Mouse (Mus musculus): ENCODE results near the gene Ppfia1. TPM values are rescaled to one million over a fixed set of nuclear protein-coding genes. Genes with fewer than 3 reads are reported as not detected.

Ppfia1 gene
- polyA plus RNA-seq, 1 experiment from 2014 or later = 58.3 TPM

DNA sequence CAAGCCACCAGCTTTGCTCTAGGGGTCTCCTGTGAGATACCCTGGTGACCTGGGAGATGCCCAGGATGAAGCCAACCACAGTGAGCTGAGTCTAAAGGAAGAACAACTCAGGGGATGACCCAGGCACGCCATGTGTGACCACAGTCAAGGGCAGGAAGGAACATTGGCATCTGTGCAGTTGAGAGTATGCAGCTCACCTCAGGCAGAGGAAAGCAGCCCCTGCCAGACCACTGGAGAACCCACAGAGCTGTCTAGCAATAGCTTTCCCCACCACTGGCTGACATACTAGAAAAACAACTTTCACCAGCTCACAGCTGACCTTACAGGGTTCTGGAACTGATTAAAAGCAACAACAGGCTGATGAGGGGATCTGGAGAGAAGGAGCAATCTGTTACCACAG is 105.3 kb downstream of the Ppfia1 start:
- WGBS = 84% methylated on average over 1 of the region's 1 CpGs
- DNase-seq (ENCODE audit: low spot score) (no peak), ATAC-seq (replicated peaks; ENCODE audit: low FRiP score) (no peak)
- H3K27ac ChIP-seq (ENCODE audit: low read depth, low read length) = no peak overlapping the region
- H3K27me3 ChIP-seq (ENCODE audit: control insufficient read depth, insufficient read depth, low read length) = no peaks in the 10 kb centered on the region
- H3K4me1 ChIP-seq (replicated peaks; ENCODE audit: control insufficient read depth, insufficient read depth, low read length) = no peaks in the 10 kb centered on the region
- H3K4me3 ChIP-seq (ENCODE audit: low read depth, low read length) = no peak overlapping the region
- H3K4me2 ChIP-seq (ENCODE audit: low read depth, low read length, severe bottlenecking) = no peak overlapping the region
- H3K9ac ChIP-seq (ENCODE audit: low read length) = no peak overlapping the region
- peaks cover 10% of the 10 kb centered on the region for H3K36me3 ChIP-seq (ENCODE audit: control insufficient read depth, insufficient read depth, low read length)
- H3K9me3 ChIP-seq (ENCODE audit: control insufficient read depth, low read length) = no peaks in the 10 kb centered on the region

DNA sequence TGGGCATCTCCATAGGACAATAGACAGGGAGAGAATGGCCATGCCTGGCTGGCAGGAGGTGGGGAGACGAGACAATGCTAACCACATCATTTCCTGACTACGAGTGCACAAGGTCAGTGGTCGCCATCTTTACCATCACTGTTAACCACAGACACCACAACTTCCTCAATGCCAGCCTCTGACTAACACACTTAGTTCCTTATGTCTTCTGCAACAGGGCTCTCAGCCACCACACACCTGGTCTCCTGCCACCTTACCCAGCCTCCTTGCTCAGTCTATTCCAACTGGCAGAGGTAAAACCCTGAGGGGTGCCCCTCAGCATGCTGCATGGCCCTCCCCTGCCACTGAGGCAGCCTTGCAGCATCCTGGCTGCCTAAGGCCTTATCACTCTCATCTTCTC is 106.4 kb downstream of the Ppfia1 start:
- Histone ChIP-seq H3K4me3 (ENCODE audit: low read depth, low read length) (no peak overlapping the region), H3K4me1 (replicated peaks; ENCODE audit: control insufficient read depth, insufficient read depth, low read length) (no peaks in the 10 kb centered on the region), H3K27me3 (ENCODE audit: control insufficient read depth, insufficient read depth, low read length) (no peaks in the 10 kb centered on the region), H3K4me2 (ENCODE audit: low read depth, low read length, severe bottlenecking) (no peak overlapping the region), H3K36me3 (ENCODE audit: control insufficient read depth, insufficient read depth, low read length) (peaks cover 10% of the 10 kb centered on the region), H3K9me3 (ENCODE audit: control insufficient read depth, low read length) (no peaks in the 10 kb centered on the region), H3K27ac (ENCODE audit: low read depth, low read length) (no peak overlapping the region), H3K9ac (ENCODE audit: low read length) (no peak overlapping the region)
- DNase-seq (ENCODE audit: low spot score) = no peak
- no peak for ATAC-seq (replicated peaks; ENCODE audit: low FRiP score)
- WGBS = 83% methylated on average over 3 of the region's 3 CpGs

DNA sequence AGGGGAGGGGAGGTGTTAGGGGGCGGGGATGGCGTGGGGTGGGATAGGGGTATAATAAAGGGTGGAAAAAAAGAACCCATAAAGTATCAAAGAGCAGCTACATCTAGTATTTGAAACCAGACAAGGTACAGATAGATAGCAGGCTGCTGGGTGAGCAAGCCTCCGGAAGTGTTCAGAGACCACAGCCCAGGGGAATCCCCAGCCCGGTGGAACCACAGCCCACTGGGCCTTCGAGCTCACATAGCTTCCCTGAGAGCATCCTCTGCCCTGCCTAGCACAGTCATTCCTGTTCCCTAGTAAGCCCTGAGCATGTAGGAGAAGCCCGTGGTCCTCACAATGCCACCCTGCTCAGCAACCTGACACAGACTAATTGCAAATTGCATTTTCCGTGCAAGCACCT is 108.7 kb downstream of the Ppfia1 start:
- Histone ChIP-seq H3K36me3 (ENCODE audit: control insufficient read depth, insufficient read depth, low read length) (peaks cover 11% of the 10 kb centered on the region), H3K4me1 (replicated peaks; ENCODE audit: control insufficient read depth, insufficient read depth, low read length) (no peaks in the 10 kb centered on the region), H3K27me3 (ENCODE audit: control insufficient read depth, insufficient read depth, low read length) (no peaks in the 10 kb centered on the region), H3K4me2 (ENCODE audit: low read depth, low read length, severe bottlenecking) (no peak overlapping the region), H3K27ac (ENCODE audit: low read depth, low read length) (no peak overlapping the region), H3K4me3 (ENCODE audit: low read depth, low read length) (no peak overlapping the region), H3K9me3 (ENCODE audit: control insufficient read depth, low read length) (no peaks in the 10 kb centered on the region), H3K9ac (ENCODE audit: low read length) (no peak overlapping the region)
- 91% methylated on average over 7 of the region's 7 CpGs for WGBS
- DNase-seq (ENCODE audit: low spot score) = no peak
- ATAC-seq (replicated peaks; ENCODE audit: low FRiP score) = no peak

DNA sequence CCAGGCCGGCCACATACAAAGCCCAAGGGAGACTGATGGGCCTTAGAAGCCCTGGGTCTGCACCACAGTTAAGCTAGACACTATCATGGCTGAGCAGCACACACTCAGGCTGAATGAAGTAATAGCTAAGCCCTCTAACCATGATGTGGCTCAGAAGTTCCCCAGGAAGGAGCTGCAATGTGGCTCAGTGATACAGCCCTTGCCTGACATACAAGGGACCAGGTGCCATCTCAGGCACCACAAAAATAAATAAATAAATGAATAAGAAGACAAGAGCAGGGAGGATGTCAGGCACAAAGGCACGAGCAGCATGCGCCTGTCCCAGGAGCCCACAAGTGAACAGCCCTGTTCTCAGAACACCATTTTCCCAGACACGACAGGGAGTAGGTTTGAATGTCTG is 111.6 kb downstream of the Ppfia1 start:
- Histone ChIP-seq H3K9ac (ENCODE audit: low read length) (no peak overlapping the region), H3K4me2 (ENCODE audit: low read depth, low read length, severe bottlenecking) (no peak overlapping the region), H3K9me3 (ENCODE audit: control insufficient read depth, low read length) (no peaks in the 10 kb centered on the region), H3K27ac (ENCODE audit: low read depth, low read length) (no peak overlapping the region), H3K27me3 (ENCODE audit: control insufficient read depth, insufficient read depth, low read length) (no peaks in the 10 kb centered on the region), H3K36me3 (ENCODE audit: control insufficient read depth, insufficient read depth, low read length) (peaks cover 18% of the 10 kb centered on the region), H3K4me1 (replicated peaks; ENCODE audit: control insufficient read depth, insufficient read depth, low read length) (no peaks in the 10 kb centered on the region), H3K4me3 (ENCODE audit: low read depth, low read length) (no peak overlapping the region)
- ATAC-seq (replicated peaks; ENCODE audit: low FRiP score) (no peak), DNase-seq (ENCODE audit: low spot score) (no peak)
- 93% methylated on average over 4 of the region's 4 CpGs for WGBS

DNA sequence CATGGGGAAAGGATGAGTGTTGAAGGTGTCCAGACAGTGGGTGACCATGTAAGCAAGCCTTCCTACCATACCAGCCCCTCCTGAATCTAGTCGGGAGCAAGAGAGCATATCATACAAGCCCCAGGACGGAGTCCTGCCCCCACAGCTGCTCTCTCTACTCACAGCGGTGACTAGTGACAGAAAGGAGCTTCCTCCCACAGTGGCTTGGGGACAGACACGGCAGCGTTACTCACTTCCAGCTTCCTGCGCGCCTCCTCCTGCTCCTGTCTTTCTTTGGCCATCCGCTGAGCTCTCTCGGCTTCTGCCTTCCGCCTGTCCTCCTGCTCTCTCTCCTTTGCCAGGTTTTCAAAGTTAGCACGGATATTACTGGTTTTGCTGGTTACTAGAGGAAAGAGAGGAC is 112.1 kb downstream of the Ppfia1 start:
- H3K9ac ChIP-seq (ENCODE audit: low read length) = no peak overlapping the region
- H3K4me3 ChIP-seq (ENCODE audit: low read depth, low read length) = no peak overlapping the region
- WGBS = 93% methylated on average over 11 of the region's 11 CpGs
- H3K9me3 ChIP-seq (ENCODE audit: control insufficient read depth, low read length) = no peaks in the 10 kb centered on the region
- H3K4me2 ChIP-seq (ENCODE audit: low read depth, low read length, severe bottlenecking) = no peak overlapping the region
- H3K4me1 ChIP-seq (replicated peaks; ENCODE audit: control insufficient read depth, insufficient read depth, low read length) = no peaks in the 10 kb centered on the region
- DNase-seq (ENCODE audit: low spot score) (no peak), ATAC-seq (replicated peaks; ENCODE audit: low FRiP score) (no peak)
- H3K27ac ChIP-seq (ENCODE audit: low read depth, low read length) = no peak overlapping the region
- peaks cover 18% of the 10 kb centered on the region for H3K36me3 ChIP-seq (ENCODE audit: control insufficient read depth, insufficient read depth, low read length)
- H3K27me3 ChIP-seq (ENCODE audit: control insufficient read depth, insufficient read depth, low read length) = no peaks in the 10 kb centered on the region

DNA sequence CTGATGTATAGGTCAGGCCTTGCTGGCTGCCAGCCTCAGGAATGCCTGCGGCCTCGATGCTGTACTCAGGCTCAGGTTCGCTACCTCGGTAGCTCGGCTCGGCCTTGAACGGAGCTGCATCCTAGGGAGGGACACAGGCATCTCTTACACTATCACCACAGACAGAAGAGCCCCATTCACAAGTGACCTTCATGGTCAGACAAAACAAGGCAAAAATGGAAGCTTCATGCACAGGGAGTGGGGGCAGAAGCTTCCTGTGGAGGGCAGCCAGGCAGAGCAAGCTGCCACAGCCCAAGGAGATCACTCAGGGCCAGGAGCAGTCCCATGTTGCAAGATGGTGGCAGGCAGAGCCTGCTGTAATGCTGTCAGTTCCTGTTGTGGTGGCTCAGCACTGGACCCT is 114.7 kb downstream of the Ppfia1 start:
- Histone ChIP-seq H3K27ac (ENCODE audit: low read depth, low read length) (no peak overlapping the region), H3K4me1 (replicated peaks; ENCODE audit: control insufficient read depth, insufficient read depth, low read length) (no peaks in the 10 kb centered on the region), H3K9me3 (ENCODE audit: control insufficient read depth, low read length) (no peaks in the 10 kb centered on the region), H3K36me3 (ENCODE audit: control insufficient read depth, insufficient read depth, low read length) (peaks cover 15% of the 10 kb centered on the region), H3K4me2 (ENCODE audit: low read depth, low read length, severe bottlenecking) (no peak overlapping the region), H3K27me3 (ENCODE audit: control insufficient read depth, insufficient read depth, low read length) (no peaks in the 10 kb centered on the region), H3K9ac (ENCODE audit: low read length) (no peak overlapping the region), H3K4me3 (ENCODE audit: low read depth, low read length) (no peak overlapping the region)
- WGBS = 96% methylated on average over 7 of the region's 7 CpGs
- ATAC-seq (replicated peaks; ENCODE audit: low FRiP score) (no peak), DNase-seq (ENCODE audit: low spot score) (no peak)

DNA sequence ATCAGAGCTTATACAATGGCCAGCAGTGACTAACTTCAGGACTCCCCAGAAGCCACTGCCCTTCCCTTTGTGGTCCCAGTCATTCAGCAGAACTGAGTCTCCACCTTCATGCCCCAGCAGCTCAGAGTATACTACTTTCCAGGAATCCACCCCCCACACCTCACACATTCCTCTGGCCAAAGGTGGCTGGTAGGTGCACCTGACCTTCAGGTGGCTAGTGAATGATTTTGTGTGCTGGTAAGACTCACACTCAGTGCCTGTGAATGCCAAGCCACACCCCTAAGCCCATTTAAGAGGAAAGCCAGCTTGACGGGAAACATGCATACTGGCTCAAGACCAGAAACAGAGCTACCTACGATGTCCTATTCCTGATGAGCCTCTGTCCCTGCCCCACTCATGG is 120.6 kb downstream of the Ppfia1 start:
- Histone ChIP-seq H3K27ac (ENCODE audit: low read depth, low read length) (no peak overlapping the region), H3K36me3 (ENCODE audit: control insufficient read depth, insufficient read depth, low read length) (no peaks in the 10 kb centered on the region; the same call in 1 of the 2 replicates), H3K4me3 (ENCODE audit: low read depth, low read length) (no peak overlapping the region), H3K4me1 (replicated peaks; ENCODE audit: control insufficient read depth, insufficient read depth, low read length) (no peaks in the 10 kb centered on the region), H3K9me3 (ENCODE audit: control insufficient read depth, low read length) (no peaks in the 10 kb centered on the region), H3K9ac (ENCODE audit: low read length) (no peak overlapping the region), H3K27me3 (ENCODE audit: control insufficient read depth, insufficient read depth, low read length) (no peaks in the 10 kb centered on the region), H3K4me2 (ENCODE audit: low read depth, low read length, severe bottlenecking) (no peak overlapping the region)
- ATAC-seq (replicated peaks; ENCODE audit: low FRiP score) (no peak), DNase-seq (ENCODE audit: low spot score) (no peak)
- 83% methylated on average over 2 of the region's 2 CpGs for WGBS

DNA sequence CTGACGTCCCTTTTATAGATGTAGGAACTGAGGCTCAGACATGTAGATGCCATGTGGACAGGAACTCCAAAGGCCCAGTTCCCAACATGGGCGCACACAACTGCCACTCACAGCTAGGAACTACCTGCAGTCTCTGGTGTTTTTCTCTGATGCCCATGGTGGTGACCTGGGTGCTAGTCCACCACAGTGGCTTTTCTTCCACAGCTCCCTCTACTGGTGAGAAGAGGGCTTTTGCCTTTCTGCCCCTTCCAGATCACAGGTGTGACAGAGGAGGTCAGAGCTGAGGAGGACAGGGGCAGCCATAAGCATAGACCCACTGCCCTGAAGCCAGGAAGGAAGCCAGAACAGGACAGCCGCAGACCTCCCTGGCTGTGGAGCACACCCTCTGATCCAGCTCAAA is 126.1 kb downstream of the Ppfia1 start:
- H3K27me3 ChIP-seq (ENCODE audit: control insufficient read depth, insufficient read depth, low read length) = no peaks in the 10 kb centered on the region
- no peaks in the 10 kb centered on the region for H3K9me3 ChIP-seq (ENCODE audit: control insufficient read depth, low read length)
- no peak overlapping the region for H3K4me2 ChIP-seq (ENCODE audit: low read depth, low read length, severe bottlenecking)
- H3K4me1 ChIP-seq (replicated peaks; ENCODE audit: control insufficient read depth, insufficient read depth, low read length) = no peaks in the 10 kb centered on the region
- WGBS = 90% methylated on average over 3 of the region's 3 CpGs
- H3K9ac ChIP-seq (ENCODE audit: low read length) = no peak overlapping the region
- ATAC-seq (replicated peaks; ENCODE audit: low FRiP score) (no peak), DNase-seq (ENCODE audit: low spot score) (no peak)
- H3K27ac ChIP-seq (ENCODE audit: low read depth, low read length) = no peak overlapping the region
- H3K4me3 ChIP-seq (ENCODE audit: low read depth, low read length) = no peak overlapping the region
- H3K36me3 ChIP-seq (ENCODE audit: control insufficient read depth, insufficient read depth, low read length) = no peaks in the 10 kb centered on the region
